Mouse (Mus musculus): ENCODE data around the gene Clasrp.

Gene Clasrp

DNA sequence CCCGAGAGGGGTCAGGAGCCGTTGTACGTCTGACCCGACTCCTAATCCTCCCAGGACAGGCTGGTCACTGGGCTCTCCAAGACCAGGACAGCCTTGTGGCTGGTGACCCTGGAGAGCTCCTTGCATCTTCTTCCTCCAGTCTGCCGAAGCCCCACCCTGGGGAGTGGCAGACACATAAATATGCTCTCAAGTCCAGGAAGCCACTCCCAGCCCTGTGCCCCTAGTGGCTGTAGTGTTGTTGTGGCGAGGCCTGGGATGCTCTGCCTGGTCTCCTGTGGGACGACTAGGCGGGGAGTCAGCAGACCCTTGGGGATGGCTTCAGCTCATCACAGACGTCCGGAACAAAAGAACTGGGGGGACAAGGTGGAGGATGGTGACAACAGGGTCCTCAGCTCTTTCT, 73.2 kb downstream of the Clasrp start:
- DNase-seq (ENCODE audit: low spot score) = no peak

Measured in urinary bladder, postnatal 14 days (tissue).